Mouse (Mus musculus): ENCODE measurements around the gene Gm19935. TPM values are rescaled to one million over a fixed set of nuclear protein-coding genes. Genes with fewer than 3 reads are reported as not detected.
A peak's percentile ranks its signal among the peaks of the same experiment; 100 is the strongest.

Gm19935 gene
- polyA plus RNA-seq, 1 experiment from 2014 or later: 1.8 TPM

DNA sequence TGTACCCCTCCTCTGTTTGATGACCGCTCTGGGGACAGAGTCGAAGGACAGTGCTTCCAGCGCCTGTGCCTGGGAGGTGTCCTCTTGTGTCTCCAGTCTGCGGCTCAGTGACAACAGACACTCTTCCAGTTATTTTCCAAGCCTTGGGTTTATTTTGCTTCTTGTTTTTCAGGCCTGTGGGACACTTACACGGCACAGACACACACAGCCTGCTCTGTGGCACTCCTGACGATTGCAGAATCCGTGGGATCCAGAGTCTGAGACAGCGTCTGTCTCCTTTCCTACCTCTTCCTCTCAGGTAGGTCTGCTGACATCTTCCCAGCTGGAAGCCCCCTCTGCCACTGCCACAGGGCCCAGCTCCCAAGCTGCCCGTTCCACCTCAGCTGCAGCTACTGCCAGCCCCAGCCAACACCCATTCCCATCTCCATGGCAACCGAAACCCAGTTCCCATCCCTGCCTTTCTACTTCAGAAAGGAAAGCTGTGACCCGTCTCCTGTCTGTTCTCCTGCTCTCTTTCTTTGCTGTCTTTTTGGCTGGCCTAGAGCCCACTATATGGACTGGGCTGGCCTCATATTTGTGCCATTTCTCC, 32.4 kb upstream of the Gm19935 start:
- peak overlapping the region; percentile 22; the same call in 1 of the 2 replicates for H3K4me2 ChIP-seq (ENCODE audit: low read length)

DNA sequence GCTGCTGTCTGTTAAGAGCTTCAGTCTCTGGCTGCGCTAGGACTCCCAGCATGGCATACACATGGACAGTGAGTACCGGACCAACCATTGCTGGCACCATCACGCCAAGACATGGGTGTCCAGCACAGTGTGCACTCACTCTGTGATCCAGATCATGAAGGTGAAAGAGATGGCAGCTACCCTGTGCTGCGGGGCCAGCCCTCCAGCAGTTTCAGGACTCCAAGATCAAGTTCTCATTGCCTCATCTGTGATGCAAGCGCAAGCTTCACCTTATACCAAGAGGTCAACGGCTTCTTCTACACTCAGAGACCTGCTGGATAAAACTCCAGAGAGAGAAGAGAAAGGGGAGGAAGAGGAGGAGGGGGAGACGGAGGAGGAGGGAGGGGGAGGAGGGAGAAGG, 30.8 kb upstream of the Gm19935 start:
- Histone ChIP-seq H3K27ac (ENCODE audit: low read length) (no peak overlapping the region), H3K27me3 (ENCODE audit: control insufficient read depth, insufficient read depth, low read depth, low read length) (no peaks in the 10 kb centered on the region), H3K9ac (ENCODE audit: low read depth, low read length) (no peak overlapping the region), H3K4me1 (ENCODE audit: control insufficient read depth, insufficient read depth, low read length) (peaks cover 10% of the 10 kb centered on the region), H3K36me3 (ENCODE audit: control insufficient read depth, insufficient read depth, low read length) (no peaks in the 10 kb centered on the region), H3K4me2 (ENCODE audit: low read length) (no peak overlapping the region), H3K4me3 (ENCODE audit: low read depth, low read length) (no peak overlapping the region), H3K9me3 (replicated peaks; ENCODE audit: control insufficient read depth, low read length, poor library complexity, severe bottlenecking) (no peaks in the 10 kb centered on the region)
- ATAC-seq: no peak
- 88% methylated on average over 7 of the region's 7 CpGs for WGBS

More for the DNA sequence above, 32.4 kb upstream of the Gm19935 start:
- H3K36me3 ChIP-seq (ENCODE audit: control insufficient read depth, insufficient read depth, low read length): no peaks in the 10 kb centered on the region
- H3K9ac ChIP-seq (ENCODE audit: low read depth, low read length): peak overlapping the region; percentile 46
- H3K4me1 ChIP-seq (ENCODE audit: control insufficient read depth, insufficient read depth, low read length): peaks cover 18% of the 10 kb centered on the region
- 38% methylated on average over 11 of the region's 11 CpGs for WGBS
- H3K4me3 ChIP-seq (ENCODE audit: low read depth, low read length): no peak overlapping the region
- peak; percentile 80 for ATAC-seq
- H3K27me3 ChIP-seq (ENCODE audit: control insufficient read depth, insufficient read depth, low read depth, low read length): no peaks in the 10 kb centered on the region
- H3K9me3 ChIP-seq (replicated peaks; ENCODE audit: control insufficient read depth, low read length, poor library complexity, severe bottlenecking): no peaks in the 10 kb centered on the region
- peak overlapping the region; percentile 78 for H3K27ac ChIP-seq (ENCODE audit: low read length)

DNA sequence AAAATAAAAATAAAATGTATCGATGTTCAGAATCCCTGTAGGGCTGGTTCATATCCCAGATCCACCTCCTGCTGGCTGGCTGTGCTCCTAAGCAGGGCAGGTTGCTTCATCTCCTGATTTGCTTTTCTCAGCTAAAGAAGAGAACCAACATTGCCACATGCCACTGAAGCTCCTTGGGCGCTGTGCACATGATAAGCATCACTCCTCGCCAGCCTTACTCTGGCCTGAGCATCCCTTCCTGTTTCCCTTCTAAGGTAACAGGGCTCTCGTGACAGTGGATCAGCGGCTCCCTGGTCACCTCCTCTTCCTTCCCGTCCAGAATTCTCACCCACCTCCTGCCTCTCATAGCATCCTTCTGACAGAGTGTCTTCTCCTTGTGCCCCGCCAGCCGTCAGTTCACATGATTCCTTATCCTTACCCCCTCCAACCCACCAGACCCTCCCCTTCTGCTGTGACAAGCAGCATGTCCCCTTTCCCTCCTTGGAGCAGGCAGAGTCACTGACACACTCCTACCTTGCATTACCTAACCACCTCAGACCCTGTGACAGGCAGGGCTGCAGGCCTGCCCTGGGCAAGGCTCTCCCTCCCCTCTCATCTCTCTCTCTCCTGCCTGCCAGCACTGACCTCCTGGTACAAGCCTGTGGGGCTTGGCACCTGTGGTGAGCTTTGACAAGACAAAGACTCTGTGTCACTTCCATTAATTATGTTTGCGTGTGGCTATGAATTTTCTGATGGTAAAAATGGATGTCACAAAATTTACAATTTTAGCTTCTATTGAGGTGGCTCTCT, 27.2 kb upstream of the Gm19935 start:
- 78% methylated on average over 9 of the region's 9 CpGs for WGBS
- 0 out of 2 replicates have a peak overlapping the region, but pooled peaks have one; percentile 21 for H3K9ac ChIP-seq (ENCODE audit: low read depth, low read length)
- H3K4me2 ChIP-seq (ENCODE audit: low read length): no peak overlapping the region
- no peak overlapping the region for H3K4me3 ChIP-seq (ENCODE audit: low read depth, low read length)
- no peaks in the 10 kb centered on the region for H3K9me3 ChIP-seq (replicated peaks; ENCODE audit: control insufficient read depth, low read length, poor library complexity, severe bottlenecking)
- no peak overlapping the region for H3K27ac ChIP-seq (ENCODE audit: low read length)
- no peak for ATAC-seq
- H3K27me3 ChIP-seq (ENCODE audit: control insufficient read depth, insufficient read depth, low read depth, low read length): no peaks in the 10 kb centered on the region
- no peaks in the 10 kb centered on the region for H3K36me3 ChIP-seq (ENCODE audit: control insufficient read depth, insufficient read depth, low read length)
- H3K4me1 ChIP-seq (ENCODE audit: control insufficient read depth, insufficient read depth, low read length): peaks cover 4% of the 10 kb centered on the region

DNA sequence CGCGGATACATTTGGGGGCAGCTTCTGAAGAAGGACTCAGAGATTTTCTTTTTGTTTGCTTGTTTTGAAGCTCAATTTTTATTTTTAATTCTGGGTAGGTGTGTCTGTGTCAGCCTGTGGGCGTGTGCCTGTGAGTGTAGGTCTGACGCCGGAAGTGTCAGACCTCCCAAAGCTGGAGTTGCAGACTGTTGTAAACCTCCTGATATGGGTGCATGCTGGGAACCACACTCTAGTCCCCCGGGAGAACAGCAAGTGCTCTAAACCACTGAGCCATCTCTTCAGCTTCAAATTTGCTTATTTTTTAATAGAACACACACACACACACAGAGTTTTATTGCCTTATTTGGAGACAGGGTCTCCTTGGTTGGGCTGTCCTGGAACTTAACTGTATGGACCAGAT, 25.9 kb upstream of the Gm19935 start:
- H3K9ac ChIP-seq (ENCODE audit: low read depth, low read length): no peak overlapping the region
- H3K27ac ChIP-seq (ENCODE audit: low read length): no peak overlapping the region
- no peaks in the 10 kb centered on the region for H3K27me3 ChIP-seq (ENCODE audit: control insufficient read depth, insufficient read depth, low read depth, low read length)
- no peak overlapping the region for H3K4me2 ChIP-seq (ENCODE audit: low read length)
- ATAC-seq: no peak
- H3K4me1 ChIP-seq (ENCODE audit: control insufficient read depth, insufficient read depth, low read length): no peaks in the 10 kb centered on the region
- no peak overlapping the region for H3K4me3 ChIP-seq (ENCODE audit: low read depth, low read length)
- WGBS: 85% methylated on average over 6 of the region's 6 CpGs
- no peaks in the 10 kb centered on the region for H3K36me3 ChIP-seq (ENCODE audit: control insufficient read depth, insufficient read depth, low read length)
- H3K9me3 ChIP-seq (replicated peaks; ENCODE audit: control insufficient read depth, low read length, poor library complexity, severe bottlenecking): no peaks in the 10 kb centered on the region

DNA sequence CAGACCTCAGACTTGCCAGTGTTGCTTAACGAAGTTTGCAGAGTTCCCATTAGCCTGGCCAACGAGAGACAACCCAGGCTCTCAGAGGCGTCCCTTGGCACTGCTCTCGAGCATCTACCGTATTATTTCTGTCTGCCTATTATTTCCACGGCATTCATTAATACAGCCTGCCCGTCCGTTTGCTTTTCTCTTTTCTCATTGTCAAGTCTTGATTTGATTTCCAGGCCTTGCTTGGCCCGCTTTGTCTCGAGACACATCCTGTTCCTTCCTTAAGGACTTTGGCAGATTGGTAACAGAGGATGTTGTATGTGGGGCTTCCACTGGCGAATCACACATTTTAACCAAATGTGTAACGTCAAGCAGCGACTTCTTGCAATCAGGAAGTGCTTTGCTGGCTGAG, 24.1 kb upstream of the Gm19935 start:
- Histone ChIP-seq H3K9ac (ENCODE audit: low read depth, low read length) (no peak overlapping the region), H3K4me1 (ENCODE audit: control insufficient read depth, insufficient read depth, low read length) (no peaks in the 10 kb centered on the region), H3K36me3 (ENCODE audit: control insufficient read depth, insufficient read depth, low read length) (no peaks in the 10 kb centered on the region), H3K4me3 (ENCODE audit: low read depth, low read length) (no peak overlapping the region), H3K27me3 (ENCODE audit: control insufficient read depth, insufficient read depth, low read depth, low read length) (no peaks in the 10 kb centered on the region), H3K4me2 (ENCODE audit: low read length) (no peak overlapping the region), H3K27ac (ENCODE audit: low read length) (no peak overlapping the region), H3K9me3 (replicated peaks; ENCODE audit: control insufficient read depth, low read length, poor library complexity, severe bottlenecking) (no peaks in the 10 kb centered on the region)
- ATAC-seq: no peak
- WGBS: 52% methylated on average over 13 of the region's 13 CpGs

DNA sequence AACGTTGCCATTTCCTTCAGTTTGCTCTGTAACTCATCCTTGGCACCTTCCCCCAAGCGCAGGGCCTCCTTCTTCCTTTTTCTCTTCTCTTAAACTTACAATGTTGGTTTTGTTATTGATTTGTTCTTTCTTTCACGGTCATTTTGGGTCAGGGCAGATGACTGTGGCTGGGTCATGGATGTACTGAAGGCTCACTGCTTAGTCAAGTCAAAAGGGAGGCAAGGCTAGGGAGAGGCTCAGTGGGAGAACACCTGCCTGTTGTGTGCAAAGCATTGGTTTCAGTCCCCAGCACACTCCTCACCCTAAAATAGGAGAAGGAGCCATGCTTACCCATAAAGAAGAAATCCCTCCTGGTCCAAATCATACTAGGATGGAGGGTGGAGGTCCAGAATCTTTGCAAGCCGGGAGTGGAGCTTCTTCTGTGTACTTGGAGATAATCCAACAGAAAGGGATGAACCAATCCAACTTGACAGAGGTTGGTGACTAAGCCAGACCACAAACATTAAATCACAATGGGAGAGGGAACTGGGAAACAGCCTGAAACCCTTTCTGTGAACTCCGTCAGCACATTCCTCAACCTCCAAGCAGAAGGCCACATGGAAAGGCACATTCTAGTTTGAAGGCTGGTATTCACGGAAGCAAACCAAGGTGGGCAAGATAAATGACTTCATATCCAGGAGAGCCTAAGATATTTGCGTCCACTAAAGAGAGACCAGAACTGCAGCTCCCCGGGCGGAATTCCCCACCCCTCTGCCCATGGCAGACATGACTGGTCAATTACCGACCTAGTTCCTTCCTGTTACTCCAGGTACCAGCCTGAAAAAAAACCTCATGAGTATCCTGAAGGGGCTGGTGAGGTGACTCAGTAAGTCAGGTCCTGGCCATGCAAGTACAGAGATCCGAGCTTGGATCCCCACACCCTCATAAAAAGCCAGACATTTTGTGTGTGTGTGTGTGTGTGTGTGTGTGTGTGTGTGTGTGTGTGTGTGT, 22.8 kb upstream of the Gm19935 start:
- H3K9ac ChIP-seq (ENCODE audit: low read depth, low read length): no peak overlapping the region
- no peaks in the 10 kb centered on the region for H3K4me1 ChIP-seq (ENCODE audit: control insufficient read depth, insufficient read depth, low read length)
- no peak overlapping the region for H3K4me2 ChIP-seq (ENCODE audit: low read length)
- H3K9me3 ChIP-seq (replicated peaks; ENCODE audit: control insufficient read depth, low read length, poor library complexity, severe bottlenecking): no peaks in the 10 kb centered on the region
- 77% methylated on average over 11 of the region's 11 CpGs for WGBS
- no peak for ATAC-seq
- H3K36me3 ChIP-seq (ENCODE audit: control insufficient read depth, insufficient read depth, low read length): no peaks in the 10 kb centered on the region
- H3K27me3 ChIP-seq (ENCODE audit: control insufficient read depth, insufficient read depth, low read depth, low read length): no peaks in the 10 kb centered on the region
- no peak overlapping the region for H3K27ac ChIP-seq (ENCODE audit: low read length)
- H3K4me3 ChIP-seq (ENCODE audit: low read depth, low read length): no peak overlapping the region

DNA sequence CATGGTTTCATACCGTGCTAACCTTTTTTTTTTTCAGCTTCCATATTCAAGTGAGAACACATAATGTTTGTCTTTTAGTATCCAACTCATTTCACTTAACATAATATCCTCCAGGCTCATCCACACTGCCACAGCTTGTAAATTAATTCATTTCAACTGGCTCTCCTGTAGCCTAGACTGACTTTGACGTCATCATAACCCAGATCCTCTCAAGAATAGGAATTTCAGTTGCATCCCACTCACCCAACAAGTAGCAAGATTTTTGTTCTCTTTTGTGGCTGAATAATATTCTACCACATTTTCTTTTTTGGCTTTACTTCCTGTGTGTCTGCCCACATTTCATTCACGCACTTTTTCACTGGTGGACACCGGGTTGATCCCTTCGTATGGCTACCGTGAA, 20.2 kb upstream of the Gm19935 start:
- Histone ChIP-seq H3K27ac (ENCODE audit: low read length) (no peak overlapping the region), H3K4me3 (ENCODE audit: low read depth, low read length) (no peak overlapping the region), H3K4me2 (ENCODE audit: low read length) (no peak overlapping the region), H3K4me1 (ENCODE audit: control insufficient read depth, insufficient read depth, low read length) (no peaks in the 10 kb centered on the region), H3K36me3 (ENCODE audit: control insufficient read depth, insufficient read depth, low read length) (no peaks in the 10 kb centered on the region), H3K9me3 (replicated peaks; ENCODE audit: control insufficient read depth, low read length, poor library complexity, severe bottlenecking) (no peaks in the 10 kb centered on the region), H3K9ac (ENCODE audit: low read depth, low read length) (no peak overlapping the region), H3K27me3 (ENCODE audit: control insufficient read depth, insufficient read depth, low read depth, low read length) (no peaks in the 10 kb centered on the region)
- 89% methylated on average over 6 of the region's 6 CpGs for WGBS
- no peak for ATAC-seq

DNA sequence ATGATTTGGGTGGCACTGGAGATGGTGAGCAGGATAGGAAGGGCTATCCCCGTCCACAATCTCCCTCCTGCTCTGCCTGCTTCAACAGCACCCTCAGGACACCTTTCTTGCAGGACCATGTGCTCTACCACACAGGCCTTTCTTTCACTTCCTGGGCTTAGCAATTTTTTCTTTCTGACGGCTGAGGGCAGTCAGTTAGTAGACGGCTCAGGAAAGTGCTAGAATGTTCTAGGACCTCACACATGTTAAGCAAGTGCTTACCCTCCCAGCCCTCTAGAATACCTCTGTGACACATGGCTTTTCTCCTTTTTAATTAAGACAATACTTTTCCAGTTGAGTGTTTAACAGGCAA, 17.1 kb upstream of the Gm19935 start:
- Histone ChIP-seq H3K27me3 (ENCODE audit: control insufficient read depth, insufficient read depth, low read depth, low read length) (no peaks in the 10 kb centered on the region), H3K36me3 (ENCODE audit: control insufficient read depth, insufficient read depth, low read length) (no peaks in the 10 kb centered on the region), H3K4me3 (ENCODE audit: low read depth, low read length) (no peak overlapping the region), H3K4me2 (ENCODE audit: low read length) (no peak overlapping the region), H3K27ac (ENCODE audit: low read length) (no peak overlapping the region), H3K9ac (ENCODE audit: low read depth, low read length) (no peak overlapping the region), H3K9me3 (replicated peaks; ENCODE audit: control insufficient read depth, low read length, poor library complexity, severe bottlenecking) (no peaks in the 10 kb centered on the region), H3K4me1 (ENCODE audit: control insufficient read depth, insufficient read depth, low read length) (peaks cover 4% of the 10 kb centered on the region; the same call in 1 of the 2 replicates)
- no peak for ATAC-seq
- WGBS: 92% methylated on average over 3 of the region's 3 CpGs
